Mouse (Mus musculus): ENCODE results near the gene Efcab3.
"Not testable (repeated sequence)": the region's sequence is repeated elsewhere in the genome, so short reads cannot be mapped to it uniquely, and the experiment has no call there.

Efcab3 gene

DNA sequence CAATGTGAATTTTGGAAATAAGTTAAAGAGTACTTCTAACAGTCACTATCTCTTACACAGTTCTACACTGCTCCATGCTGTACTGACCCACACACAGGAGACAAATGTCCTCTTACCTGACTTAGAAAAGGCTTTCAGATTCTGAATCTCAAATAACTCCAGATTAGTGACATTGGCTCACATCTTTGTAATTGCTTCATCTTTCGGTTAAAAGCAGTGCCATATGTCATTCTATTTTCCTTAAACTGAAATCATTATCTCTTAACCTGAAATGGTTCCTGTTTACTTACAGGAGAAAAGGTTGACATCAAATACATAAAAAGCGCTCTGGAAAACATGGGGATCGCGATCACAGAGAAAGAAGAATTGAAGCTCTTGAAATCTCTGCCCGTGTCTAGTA lies at the start of gene Efcab3:
Gene Efcab3 (plus strand): TSS at position 301 of the 400 bp plus-strand sequence.
- in situ Hi-C loops (cut with MboI), result no loop called here

DNA sequence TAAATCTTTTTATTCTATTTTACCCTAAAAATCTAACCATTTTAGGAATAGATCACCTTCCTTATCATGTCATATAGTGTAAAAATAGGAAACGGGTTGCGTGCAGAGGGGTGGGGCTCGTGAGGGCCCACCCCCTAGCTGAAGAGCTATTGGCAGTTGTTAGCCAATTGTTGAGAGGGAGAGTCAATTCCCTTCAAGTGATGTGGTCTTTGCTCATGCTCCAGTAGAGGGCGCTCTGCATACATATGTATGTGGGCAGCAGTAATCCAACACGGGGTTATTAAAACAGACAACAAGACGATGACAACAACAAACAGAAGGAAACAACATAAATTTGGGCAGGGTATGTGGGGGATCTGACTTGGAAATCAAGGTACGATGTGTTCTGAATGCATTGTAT lies 42.3 kb upstream of the Efcab3 start:
- in situ Hi-C loops (cut with MboI), result no loop called here

DNA sequence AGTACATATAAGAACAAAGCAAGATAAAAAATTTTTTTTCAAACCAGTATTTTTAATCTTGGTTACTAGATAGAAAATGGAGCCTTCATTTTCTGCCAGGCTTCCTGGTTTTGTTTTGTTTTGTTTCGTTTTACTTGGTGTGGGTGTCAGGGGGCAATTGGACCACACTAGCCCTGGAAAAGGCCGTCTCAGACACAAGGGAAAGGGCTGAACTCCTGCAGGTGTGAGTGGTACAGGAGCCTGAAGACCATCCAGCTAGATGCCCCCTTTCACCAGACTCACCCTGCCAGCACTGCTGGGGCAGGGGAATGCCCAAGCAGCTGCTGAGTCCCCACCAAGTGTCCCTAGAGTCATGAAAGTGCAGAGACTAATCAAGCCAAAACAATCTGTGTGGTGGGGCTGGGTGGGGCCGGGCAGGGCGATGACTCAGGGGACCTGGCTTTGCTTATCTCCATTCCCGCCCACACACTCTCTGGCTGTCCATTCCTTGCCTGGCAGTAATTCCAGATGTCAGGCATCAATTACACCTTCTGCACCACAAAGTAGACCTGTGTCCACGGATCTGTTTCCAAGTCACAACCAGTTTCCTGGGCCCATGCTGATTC lies 34.5 kb upstream of the Efcab3 start:
- in situ Hi-C loops (cut with MboI), result no loop called here

GRCm38 (mm10) chr11:105029525-105029924 lies 33.9 kb upstream of the Efcab3 start:
- in situ Hi-C loops (cut with MboI), result no loop called here

DNA sequence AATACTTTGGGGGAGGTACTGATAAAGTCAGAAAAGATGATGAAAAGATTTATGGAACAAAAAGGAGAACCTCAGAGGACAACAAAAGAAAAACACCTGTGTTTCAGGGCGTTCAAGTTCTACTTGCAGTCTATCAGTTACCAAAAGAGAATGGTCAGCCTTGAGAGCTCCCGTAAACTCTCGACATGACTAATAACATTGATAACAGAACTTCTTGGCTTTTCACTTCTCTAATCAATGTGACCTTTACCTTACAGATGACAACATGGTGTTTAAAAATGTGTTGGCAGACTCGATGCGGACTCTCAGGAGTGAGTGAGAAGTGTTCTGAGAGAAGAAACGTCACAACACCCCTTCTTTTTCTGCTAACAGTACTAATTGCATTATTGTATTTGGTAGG lies 33.2 kb upstream of the Efcab3 start:
- in situ Hi-C loops (cut with MboI), result no loop called here

GRCm38 (mm10) chr11:105031103-105031502 lies 32.3 kb upstream of the Efcab3 start:
- in situ Hi-C loops (cut with MboI), result no loop called here

- in situ Hi-C loops (cut with MboI), result no loop called here
Observed at GRCm38 (mm10) chr11:105035081-105035480, 28.3 kb upstream of the Efcab3 start.

DNA sequence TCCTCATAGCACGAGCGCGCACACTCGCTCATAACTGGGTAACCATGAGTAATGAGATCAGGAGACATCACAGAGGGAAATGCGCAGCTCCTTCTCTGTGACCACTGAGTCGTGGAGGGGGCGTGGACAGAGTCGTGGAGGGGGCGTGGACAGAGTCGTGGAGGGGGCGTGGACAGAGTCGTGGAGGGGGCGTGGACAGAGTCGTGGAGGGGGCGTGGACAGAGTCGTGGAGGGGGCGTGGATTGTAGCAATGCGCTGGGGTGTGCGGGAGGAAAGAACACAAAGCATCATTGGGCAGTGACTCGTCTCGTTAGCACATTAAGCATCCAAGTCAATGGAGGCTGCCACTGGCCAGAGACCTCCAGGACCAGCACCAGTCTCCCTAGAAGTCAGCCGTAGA lies 49.1 kb downstream of the Efcab3 start:
- in situ Hi-C loops (cut with MboI), result loop anchor here (25.0 kb wide), 1 partner anchor 525 kb away; no protein-coding TSS in a partner anchor

DNA sequence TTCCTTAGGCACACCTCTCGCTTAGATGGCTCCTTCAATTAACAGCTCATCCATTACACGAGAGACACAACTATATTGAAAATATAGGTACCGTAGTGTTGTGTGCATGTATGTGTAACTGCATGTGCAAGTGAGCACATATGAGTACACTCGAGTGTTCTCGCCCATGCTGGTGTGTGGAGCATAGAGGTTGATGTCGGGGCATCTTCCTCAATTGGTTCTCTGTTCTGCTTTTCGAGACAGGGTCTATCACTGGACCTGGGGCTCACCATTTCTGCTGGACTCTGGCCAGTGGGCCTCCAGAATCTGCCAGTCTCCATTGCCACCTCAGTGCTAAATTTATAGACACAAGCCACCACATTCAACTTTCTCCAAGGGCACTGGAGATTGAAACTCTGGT lies 54.4 kb downstream of the Efcab3 start:
- in situ Hi-C loops (cut with MboI), result loop anchor here (25.0 kb wide), 1 partner anchor 531 kb away; no protein-coding TSS in a partner anchor

DNA sequence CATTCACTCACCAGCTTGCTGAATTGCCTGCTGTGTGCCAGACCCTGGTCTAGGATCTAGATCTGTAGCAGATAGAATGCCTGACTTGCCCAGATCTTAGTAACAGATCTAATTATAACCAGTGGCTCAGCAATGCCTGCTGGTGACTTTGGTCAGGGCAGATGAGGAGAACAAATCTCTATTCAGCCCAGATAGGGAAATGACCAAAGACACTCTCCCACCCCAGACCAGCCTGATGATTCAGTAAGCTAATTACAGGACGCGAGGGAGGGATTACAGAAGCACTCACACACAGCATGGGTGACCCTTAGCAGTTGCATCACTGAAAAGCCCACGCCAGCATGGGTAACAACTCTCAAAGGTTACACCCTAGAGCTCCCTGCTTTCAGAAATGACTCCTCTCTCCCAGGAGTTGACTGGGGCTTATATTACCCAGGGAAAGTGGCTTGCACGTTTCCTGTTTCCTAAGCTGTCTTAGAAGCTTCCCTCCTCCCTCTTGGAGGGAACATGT lies 57.2 kb downstream of the Efcab3 start:
- in situ Hi-C loops (cut with MboI), result loop anchor here (25.0 kb wide), 1 partner anchor 533 kb away; no protein-coding TSS in a partner anchor

DNA sequence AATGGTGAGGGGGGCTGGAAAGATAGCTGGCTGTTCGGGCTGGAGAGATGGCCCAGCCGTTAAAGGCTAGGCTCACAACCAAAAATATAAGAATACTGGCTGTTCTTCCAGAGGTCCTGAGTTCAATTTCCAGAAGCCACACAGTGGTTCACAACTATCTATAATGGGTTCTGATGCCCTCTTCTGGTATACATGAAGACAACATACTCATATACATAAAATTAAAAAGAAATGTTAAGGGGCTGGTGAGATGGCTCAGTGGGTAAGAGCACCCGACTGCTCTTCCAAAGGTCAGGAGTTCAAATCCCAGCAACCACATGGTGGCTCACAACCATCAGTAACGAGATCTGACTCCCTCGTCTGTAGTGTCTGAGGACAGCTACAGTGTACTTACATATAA lies 58.4 kb downstream of the Efcab3 start:
- in situ Hi-C loops (cut with MboI), result loop anchor here (25.0 kb wide), 1 partner anchor 534 kb away; no protein-coding TSS in a partner anchor

DNA sequence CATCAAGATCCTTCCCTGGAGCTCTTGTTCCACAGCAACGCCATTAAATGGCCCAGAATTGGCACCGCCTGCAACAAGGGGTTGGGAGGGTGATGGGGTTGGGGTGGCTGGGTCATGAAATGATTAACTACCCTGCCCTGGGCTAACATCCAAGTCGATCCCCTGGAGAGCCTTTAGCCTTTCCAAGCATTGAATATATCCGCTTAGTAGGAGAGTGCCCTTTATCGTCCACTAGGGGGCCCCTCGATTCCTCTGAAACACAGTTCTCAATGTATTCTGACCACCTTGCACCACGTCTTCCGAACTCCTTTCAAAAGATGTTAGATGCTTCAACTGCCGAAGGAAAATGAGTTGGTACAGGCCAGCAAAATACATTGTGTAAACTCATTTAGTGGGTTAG lies 60.6 kb downstream of the Efcab3 start:
- in situ Hi-C loops (cut with MboI), result loop anchor here (25.0 kb wide), 1 partner anchor 537 kb away; no protein-coding TSS in a partner anchor

DNA sequence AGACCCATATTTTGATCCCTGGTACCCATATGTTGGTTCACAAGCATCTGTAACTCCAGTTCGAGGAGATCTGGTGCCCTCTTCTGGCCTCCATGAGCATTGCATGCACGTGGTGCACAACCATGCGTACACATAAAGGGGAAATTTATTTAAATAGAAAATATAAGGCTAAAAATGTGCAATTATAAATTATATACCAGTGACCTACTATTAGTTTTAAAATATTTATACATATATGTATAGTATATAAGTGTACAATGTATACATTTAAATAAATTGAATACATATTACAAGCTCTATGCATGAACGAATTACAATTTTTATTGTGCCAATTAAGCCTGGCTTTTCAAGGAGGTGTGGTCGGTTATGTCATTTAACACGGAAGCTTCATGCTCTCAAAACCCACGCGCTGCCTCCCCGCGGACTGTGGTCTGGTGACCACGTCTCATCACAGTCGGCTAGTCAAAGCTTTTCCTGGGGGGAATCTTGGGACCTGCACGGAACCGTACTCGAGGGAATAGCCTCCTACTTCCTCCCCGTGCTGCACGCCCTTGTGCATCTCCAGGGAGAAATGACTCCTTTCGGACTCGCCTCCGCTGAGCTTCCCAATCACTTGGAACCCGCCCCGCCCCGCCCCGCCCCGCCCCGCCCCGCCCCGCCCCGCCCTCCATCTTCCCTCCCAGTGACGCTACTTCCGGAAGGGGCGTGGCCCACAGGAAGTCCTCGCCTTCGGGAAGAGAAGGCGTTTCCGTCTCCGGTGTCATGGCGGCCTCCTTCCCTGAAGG lies 62.5 kb downstream of the Efcab3 start, which contains the start of gene Mettl2:
Gene Mettl2 (plus strand): TSS at position 691 of the 785 bp plus-strand sequence.
- in situ Hi-C loops (cut with MboI), result loop anchor here (5.0 kb wide), 1 partner anchor 56 kb away; no protein-coding TSS in a partner anchor

- in situ Hi-C loops (cut with MboI), result loop anchor here (5.0 kb wide), 1 partner anchor 56 kb away; no protein-coding TSS in a partner anchor
Observed at GRCm38 (mm10) chr11:105126520-105127029, 63.2 kb downstream of the Efcab3 start.

GRCm38 (mm10) chr11:105135692-105136091 lies 72.3 kb downstream of the Efcab3 start:
- in situ Hi-C loops (cut with MboI), result no loop called here

GRCm38 (mm10) chr11:105137255-105137654 lies 73.9 kb downstream of the Efcab3 start:
- in situ Hi-C loops (cut with MboI), result not testable (repeated sequence)

DNA sequence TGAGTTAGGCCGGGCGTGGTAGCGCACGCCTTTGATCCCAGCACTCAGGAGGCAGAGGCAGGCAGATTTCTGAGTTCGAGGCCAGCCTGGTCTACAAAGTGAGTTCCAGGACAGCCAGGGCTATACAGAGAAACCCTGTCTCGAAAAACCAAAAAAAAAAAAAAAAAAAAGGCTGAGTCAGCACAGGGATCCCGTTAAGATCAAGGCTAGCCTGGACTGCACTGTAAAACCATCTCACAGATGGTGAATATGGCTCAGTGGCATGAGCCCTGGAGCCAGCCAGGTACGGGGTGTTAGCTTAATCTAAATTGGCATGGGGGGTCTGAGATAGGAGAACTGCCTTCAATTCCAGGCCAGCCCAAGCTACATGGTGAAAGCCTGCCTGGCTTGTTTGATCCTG lies 77.1 kb downstream of the Efcab3 start:
- in situ Hi-C loops (cut with MboI), result not testable (repeated sequence)

DNA sequence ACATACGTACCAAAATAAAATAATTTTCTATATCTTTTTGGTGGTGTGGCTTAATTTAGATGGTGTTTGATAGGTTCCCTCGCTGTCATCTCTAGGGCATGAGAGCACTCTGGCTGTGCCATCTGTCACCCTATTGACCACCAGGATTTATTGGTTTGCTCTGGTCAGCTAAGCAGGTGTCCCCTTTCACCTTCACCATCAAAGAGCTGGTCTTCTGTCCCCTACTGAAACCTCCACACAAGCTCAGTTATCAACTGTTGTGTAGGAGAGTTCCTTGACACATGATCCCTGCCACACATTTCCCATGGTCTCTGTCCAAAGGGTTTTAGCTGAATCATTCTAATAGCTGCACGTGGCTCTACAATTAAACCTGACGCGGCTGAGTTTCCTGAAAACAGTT lies 77.7 kb downstream of the Efcab3 start:
- in situ Hi-C loops (cut with MboI), result no loop called here

DNA sequence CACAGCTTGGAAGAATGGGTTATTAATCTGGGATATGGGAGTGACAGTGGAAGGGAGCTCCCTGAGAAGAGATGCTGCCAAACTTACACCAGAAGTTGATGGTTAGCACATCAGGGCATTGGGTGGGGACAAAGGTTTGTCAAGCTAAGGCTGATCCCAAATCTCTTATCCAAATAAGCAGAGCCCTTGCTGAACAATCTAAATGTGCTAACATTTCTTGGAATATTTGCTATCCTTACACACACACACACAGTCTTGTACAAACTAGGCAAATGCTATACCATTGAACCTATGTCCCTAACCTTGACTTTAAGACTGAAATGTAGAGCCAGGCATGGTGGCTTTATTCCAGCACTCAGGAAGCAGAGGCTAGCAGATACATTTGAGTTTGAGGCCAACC lies 80.2 kb downstream of the Efcab3 start:
- in situ Hi-C loops (cut with MboI), result no loop called here

- in situ Hi-C loops (cut with MboI), result no loop called here
Observed at GRCm38 (mm10) chr11:105144084-105144483, 80.7 kb downstream of the Efcab3 start.

DNA sequence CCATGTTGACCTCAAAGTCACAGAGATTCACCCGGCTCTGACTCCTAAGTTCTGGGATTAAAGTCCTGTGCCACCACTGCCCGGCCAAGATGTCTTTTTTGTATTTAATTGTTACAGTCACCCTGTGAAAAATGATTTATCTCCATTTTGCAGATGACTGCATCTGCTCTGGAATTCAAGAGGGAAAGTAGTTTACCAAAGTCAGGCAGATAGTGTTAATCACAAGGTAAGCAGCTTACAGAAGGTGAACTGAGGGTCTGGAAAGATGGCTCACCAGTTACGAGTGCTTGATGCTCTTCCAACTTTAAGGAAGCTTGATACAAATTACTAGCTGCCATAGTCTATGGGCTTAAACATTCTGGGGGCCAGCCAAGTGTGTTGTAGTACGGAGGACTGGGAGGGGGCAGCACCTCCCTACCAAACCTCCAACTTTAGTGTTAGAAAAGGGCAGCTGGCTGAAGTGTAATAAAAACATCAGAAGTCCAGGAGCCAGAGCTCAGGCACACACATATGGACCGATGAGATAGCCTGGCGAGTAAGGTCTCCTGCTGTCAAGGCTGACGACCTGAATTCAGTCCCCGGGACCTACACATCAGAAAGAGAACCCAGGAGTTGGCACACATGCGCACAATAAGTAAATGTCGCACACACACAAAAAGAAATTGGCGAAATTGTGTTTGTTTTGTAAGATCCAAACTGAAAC lies 81.3 kb downstream of the Efcab3 start:
- in situ Hi-C loops (cut with MboI), result no loop called here

GRCm38 (mm10) chr11:105145211-105145610 lies 81.8 kb downstream of the Efcab3 start:
- in situ Hi-C loops (cut with MboI), result no loop called here

Measured in mature B cell (primary cell).